In genomic region chr3:89998612-89999054, GRCm38 (mm10) we compare ENCODE assay signal across 8 mouse cellular contexts. TPM values are rescaled to one million over a fixed set of nuclear protein-coding genes. Genes with fewer than 3 reads are reported as not detected.
DNase-seq lines count a peak whose midpoint lies in the region; ATAC-seq and TF ChIP-seq lines count a peak whose summit lies in the region.

Hax1 (minus strand) TSS chr3:89998780.

- H3K4me2 ChIP-seq in forebrain, embryonic 15.5 days (replicated peaks) = peak within 1 kb of the TSS; percentile 88

- H3K9ac ChIP-seq in ES-E14 (ENCODE audit: insufficient read depth, low read depth, low read length, poor library complexity, severe bottlenecking) = peak within 1 kb of the TSS; percentile 87
- peak within 1 kb of the TSS; percentile 95 for H3K9ac ChIP-seq in forebrain, embryonic 15.5 days (replicated peaks)

- ATAC-seq in forebrain, embryonic 15.5 days (replicated peaks) = peak; percentile 95
- peak; percentile 99 for ATAC-seq in neutrophil, adult 5-6 weeks (ENCODE audit: extremely low read depth, insufficient number of reproducible peaks, low FRiP score, poor library complexity, severe bottlenecking)

- DNase-seq in ES-E14 (ENCODE audit: low read depth, low spot score) = peak; percentile 89
- DNase-seq in cerebellum, adult 11-12 months = peak; percentile 91
- DNase-seq in heart, postnatal 25 days (ENCODE audit: low spot score) = peak; percentile 83
- peak; percentile 88 to 97 for DNase-seq in layer of hippocampus, adult 18-20 months (ENCODE audit: low spot score in 2 of 2)
- peak; percentile 92 for DNase-seq in lung, adult 2 months
- peak; percentile 80 to 88 for DNase-seq in thymus, adult 18-20 months

- no peaks in the 10 kb centered on the region for H3K27me3 ChIP-seq in forebrain, embryonic 15.5 days

- TF ChIP-seq CTCF in lung, adult 2 months (IDR thresholded peaks at IDR 0.05; ENCODE audit: insufficient read depth, low read length) = no peak

- H3K4me1 ChIP-seq in ES-E14 (ENCODE audit: control insufficient read depth in 2 of 2, insufficient read depth in 2 of 2, low read length in 2 of 2, poor library complexity in 1 of 2) = no peaks in the 10 kb centered on the region
- H3K4me1 ChIP-seq in forebrain, embryonic 15.5 days = peaks cover 22% of the 10 kb centered on the region
- H3K4me1 ChIP-seq in lung, adult 2 months (ENCODE audit: control insufficient read depth, insufficient read depth, low read length) = peaks cover 5% of the 10 kb centered on the region

- WGBS in forebrain, embryonic 15.5 days = under 1% methylated on average over 26 of the region's 26 CpGs
- under 1% methylated on average over 26 of the region's 26 CpGs for WGBS in lung, adult 2 months

- peaks cover 20% of the 10 kb centered on the region for H3K36me3 ChIP-seq in ES-E14 (ENCODE audit: control insufficient read depth, insufficient read depth, low read length, poor library complexity, severe bottlenecking)
- peaks cover 48% of the 10 kb centered on the region for H3K36me3 ChIP-seq in forebrain, embryonic 15.5 days

- TF ChIP-seq POLR2A in lung, adult 2 months (IDR thresholded peaks at IDR 0.05; ENCODE audit: borderline replicate concordance, extremely low read depth, low read depth, low read length) = peak; percentile 86; the same call in 1 of the 2 replicates

- peak within 1 kb of the TSS; percentile 81 to 88 for H3K4me3 ChIP-seq in ES-E14 (ENCODE audit: insufficient read depth in 1 of 2, low read depth in 1 of 2, low read length in 2 of 2, poor library complexity in 1 of 2, severe bottlenecking in 1 of 2)
- H3K4me3 ChIP-seq in forebrain, embryonic 15.5 days = peak within 1 kb of the TSS; percentile 88
- H3K4me3 ChIP-seq in lung, adult 2 months (replicated peaks; ENCODE audit: extremely low read depth, low read depth, low read length) = peak within 1 kb of the TSS; percentile 87

- H3K9me3 ChIP-seq in ES-E14 (ENCODE audit: control insufficient read depth, insufficient read depth, low read depth, low read length) = no peaks in the 10 kb centered on the region
- no peaks in the 10 kb centered on the region for H3K9me3 ChIP-seq in forebrain, embryonic 15.5 days

- intact Hi-C loops in heart, postnatal 25 days (cut with DNase I) = loop anchor here (5.0 kb wide), 1 partner anchor 41 kb away; no protein-coding TSS in a partner anchor

- H3K27ac ChIP-seq in ES-E14 (ENCODE audit: insufficient read depth, low read depth, low read length, poor library complexity, severe bottlenecking) = peak within 1 kb of the TSS; percentile 76
- peak within 1 kb of the TSS; percentile 95 for H3K27ac ChIP-seq in forebrain, embryonic 15.5 days (replicated peaks)

- in situ Hi-C loops in ES-E14 (cut with MboI; ENCODE audit: low sequenced_read_pairs in 2 of 2, unreplicated experiment in 2 of 2) = no loop called here

TF ChIP-seq in ES-E14, 5 proteins besides CTCF, POLR2A, EP300 and RAD21:
- TF ChIP-seq CHD2 (IDR thresholded peaks at IDR 0.05; ENCODE audit: low read depth, low read length) = no peak; the same call in 1 of the 2 replicates
- no peak for TF ChIP-seq ZC3H11A (IDR thresholded peaks at IDR 0.05; ENCODE audit: borderline replicate concordance, low read depth, low read length)
- peak; percentile 63; the same call in 1 of the 2 replicates for TF ChIP-seq HCFC1 (IDR thresholded peaks at IDR 0.05; ENCODE audit: borderline replicate concordance, insufficient read depth, low read length)
- no peak for TF ChIP-seq ZNF384 (IDR thresholded peaks at IDR 0.05; ENCODE audit: low read depth, low read length)

RNA-seq across cellular contexts. Expression of gene Hax1, which starts in this region (rescaled TPM):
- total RNA-seq in ES-E14 (2012; rRNA removed) = 222 and 241 TPM in 2 replicates
- polyA plus RNA-seq in forebrain, embryonic 15.5 days (2015; fragmentation: Nextera tagmentation; extraction: Ambion mirVana) = 147 TPM in 2 replicates
- total RNA-seq in heart, postnatal 25 days (2021) = 10 to 100 TPM; 41.8 to 46.1 TPM
- 10 to 100 TPM; 91.7 to 93.8 TPM for total RNA-seq in layer of hippocampus, adult 18-20 months (2021)
- polyA plus RNA-seq in lung, adult 2 months (2012; rRNA removed) = 30.3 and 42.8 TPM in 2 replicates
- 56.1 and 62.5 TPM in 2 replicates for total RNA-seq in neutrophil, adult 5-6 weeks (2017)

Comparison
In these comparisons a context has a peak if more than half of its experiments do, and no peak if none do; other contexts are left out.
1. Peak in every context shown above with its lines: DNase-seq, ATAC-seq, H3K4me3 ChIP-seq and H3K27ac ChIP-seq.